Mouse (Mus musculus): ENCODE measurements at regions not wholly inside any gene's neighbourhood (a gene's known extent, or its start where the extent isn't known, plus 50 kb on each side); places are given as distances from the start of the nearest gene placed in this dataset.

GRCm38 (mm10) chr8:79514655-79515278 lies 115.4 kb upstream of the Smad1 start:
- DNase-seq = no peak

DNA sequence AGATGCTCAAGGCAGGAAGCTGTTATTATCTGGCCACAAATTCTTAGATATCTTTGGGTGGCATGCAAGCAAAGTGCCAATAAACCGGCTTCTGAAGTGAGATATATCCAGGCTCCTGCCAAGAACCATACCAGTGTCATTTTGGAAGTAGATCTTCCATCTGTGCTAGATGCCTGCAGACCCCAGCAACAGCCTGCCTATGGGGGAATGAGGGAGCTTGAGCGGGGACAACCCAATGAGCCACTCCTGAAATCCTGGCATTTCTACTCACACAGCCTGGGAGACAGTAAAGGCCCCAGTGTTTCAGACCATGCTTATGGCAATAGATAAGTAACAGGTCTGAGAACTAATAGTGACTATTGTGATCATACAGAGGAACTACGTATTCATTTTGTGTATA lies 109.3 kb upstream of the Smad1 start:
- DNase-seq = no peak

DNA sequence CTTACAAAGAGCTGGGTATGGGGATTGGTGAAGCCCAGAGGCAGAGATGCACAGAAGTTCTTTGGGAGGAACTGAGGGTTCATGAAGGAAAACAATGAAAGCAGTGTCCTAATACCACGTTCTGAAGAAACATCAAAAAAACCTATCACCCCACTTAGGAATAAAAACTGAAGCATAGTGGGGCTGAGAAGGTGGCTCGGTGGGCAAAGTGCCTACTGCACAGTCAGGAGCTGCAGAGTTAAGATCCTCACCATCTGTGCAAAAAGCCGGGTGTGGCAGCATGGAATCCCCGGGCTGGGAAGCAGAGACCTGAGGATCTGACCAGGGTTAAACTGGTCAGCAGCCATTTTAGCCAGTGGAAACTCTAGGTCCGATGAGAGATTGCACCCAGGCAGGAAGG lies 106.1 kb upstream of the Smad1 start:
- DNase-seq = no peak

- no peak for DNase-seq
Observed at GRCm38 (mm10) chr8:79503906-79504305, 104.6 kb upstream of the Smad1 start.

- DNase-seq = no peak
Observed at GRCm38 (mm10) chr8:79502062-79502461, 102.7 kb upstream of the Smad1 start.

GRCm38 (mm10) chr8:79501238-79501637 lies 101.9 kb upstream of the Smad1 start:
- no peak for DNase-seq

- DNase-seq = no peak
Observed at GRCm38 (mm10) chr8:79499258-79499657, 99.9 kb upstream of the Smad1 start.

DNA sequence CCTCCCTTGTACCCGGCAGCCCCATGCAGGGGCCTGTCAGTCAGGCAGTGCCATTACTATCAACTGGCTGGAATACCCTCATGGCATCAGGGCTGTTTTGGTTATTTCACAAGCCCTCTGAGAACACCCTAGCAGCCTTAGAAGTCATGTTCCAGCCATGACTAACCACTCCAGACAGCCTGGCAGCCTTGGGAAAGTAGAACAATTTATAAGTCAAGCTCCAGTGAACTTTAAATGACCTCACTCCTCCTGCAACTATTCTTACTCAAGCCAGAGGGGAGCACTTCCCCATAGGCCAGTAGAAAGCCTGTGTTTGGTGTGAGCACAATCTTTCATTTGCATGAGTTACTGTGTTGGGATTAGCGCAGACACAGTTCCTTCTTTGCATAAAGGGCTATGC lies 99.3 kb upstream of the Smad1 start:
- DNase-seq = no peak

DNA sequence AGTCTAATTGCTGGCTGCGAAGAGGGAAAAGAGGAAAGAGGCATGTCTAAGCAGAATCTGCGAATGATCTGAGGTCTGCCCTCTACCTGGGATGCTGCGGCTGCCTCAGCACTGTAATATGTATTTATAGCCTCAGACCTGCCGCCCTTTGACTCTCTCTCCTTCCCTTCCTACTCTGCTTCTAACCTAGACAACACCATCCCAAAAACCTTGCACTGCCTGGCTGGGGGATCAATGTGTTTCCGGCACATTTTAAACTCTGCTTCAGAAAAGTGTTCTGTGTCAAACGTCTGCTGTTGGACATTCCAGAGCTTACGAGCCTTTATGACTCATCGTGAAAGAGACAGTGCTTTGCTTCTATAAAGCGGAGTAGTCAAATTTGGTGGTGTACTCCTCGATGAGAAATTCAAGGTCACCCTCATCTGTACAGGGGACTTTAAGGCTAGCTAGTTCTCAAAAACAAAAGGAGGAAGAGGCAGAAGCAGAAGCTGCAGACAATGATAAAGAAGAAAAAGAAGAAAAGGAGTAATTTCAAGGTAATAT lies 91.9 kb upstream of the Smad1 start:
- no peak for DNase-seq

DNA sequence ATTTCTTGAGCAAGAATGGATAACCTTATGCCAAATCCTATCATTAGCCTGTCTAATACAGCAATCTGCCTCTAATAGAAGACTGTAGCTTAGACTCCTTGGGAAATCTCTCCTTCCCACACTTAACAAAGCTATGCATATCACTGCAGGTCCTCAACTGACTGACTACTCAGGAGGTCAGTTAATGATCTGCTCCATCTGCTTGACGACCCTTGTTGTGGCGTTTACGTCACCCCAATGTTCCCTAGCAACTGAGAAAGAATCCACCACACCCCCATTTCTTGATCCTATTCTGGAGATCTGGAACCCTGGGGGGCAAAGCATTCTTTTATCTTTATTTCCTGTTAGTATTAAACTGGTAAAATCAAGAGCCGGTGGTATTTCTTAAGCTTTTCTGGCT lies 91.4 kb upstream of the Smad1 start:
- DNase-seq = no peak

GRCm38 (mm10) chr8:79488861-79489260 lies 89.5 kb upstream of the Smad1 start:
- no peak for DNase-seq

GRCm38 (mm10) chr8:79487597-79487996 lies 88.3 kb upstream of the Smad1 start:
- no peak for DNase-seq

- no peak for DNase-seq
Observed at GRCm38 (mm10) chr8:79479326-79479725, 80.0 kb upstream of the Smad1 start.

GRCm38 (mm10) chr8:79476012-79476411 lies 76.7 kb upstream of the Smad1 start:
- DNase-seq = no peak

GRCm38 (mm10) chr8:79474679-79475078 lies 75.4 kb upstream of the Smad1 start:
- DNase-seq = no peak

DNA sequence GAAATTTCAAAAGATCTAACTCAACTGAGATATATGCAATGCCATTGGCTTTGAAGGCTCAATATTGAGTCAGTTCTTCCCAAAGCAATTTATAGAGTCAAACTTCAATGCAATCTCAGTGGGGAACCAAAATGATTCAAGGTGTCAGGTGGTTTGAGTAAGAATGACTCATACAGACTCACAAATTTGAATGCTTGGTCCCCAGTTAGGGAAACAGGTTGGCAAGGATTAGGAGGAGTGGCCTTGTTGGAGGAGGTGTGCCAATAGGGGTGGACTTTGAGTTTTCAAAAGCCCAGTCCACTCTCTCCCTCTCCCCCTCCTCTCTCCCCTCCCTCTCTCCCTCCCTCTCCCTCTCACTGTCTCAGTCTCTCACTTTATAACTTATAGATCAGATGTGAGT lies 52.8 kb upstream of the Smad1 start:
- DNase-seq = no peak

- no peak for DNase-seq
Observed at GRCm38 (mm10) chr8:79449453-79449852, 50.1 kb upstream of the Smad1 start.

All from cerebellum, adult 11 months (tissue).